21 mouse cellular contexts compared by ENCODE assay signal in the genomic region with DNA sequence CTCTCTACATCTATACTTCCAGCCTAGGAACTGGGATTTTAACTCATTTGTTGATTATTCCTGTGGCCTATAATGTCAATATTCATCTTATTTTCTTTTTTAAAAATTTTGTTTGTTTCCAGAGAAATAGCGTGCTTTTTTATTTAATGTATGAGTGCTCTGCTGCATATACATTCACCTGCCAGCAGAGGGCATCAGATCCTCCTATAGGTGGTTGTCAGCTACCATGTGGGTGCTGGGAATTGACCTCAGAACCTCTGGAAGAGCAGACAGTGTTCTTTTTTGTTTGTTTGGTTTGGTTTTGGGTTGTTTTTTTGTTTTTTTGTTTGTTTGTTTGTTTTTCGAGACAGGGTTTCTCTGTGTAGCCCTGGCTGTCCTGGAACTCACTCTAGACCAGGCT. TPM values are rescaled to one million over a fixed set of nuclear protein-coding genes. Genes with fewer than 3 reads are reported as not detected.
DNase-seq lines count a peak whose midpoint lies in the region; ATAC-seq and TF ChIP-seq lines count a peak whose summit lies in the region.
"Had no signal": no experiment of that assay in that cellular context is flagged by ENCODE, and none has a peak within 500 bp of the region (broad histone marks: within the 10 kb centered on the region; RNA-seq: fewer than 3 reads in every experiment).

No protein-coding gene starts in this region.

- no peaks in the 10 kb centered on the region for H3K36me3 ChIP-seq in kidney, postnatal 0 days (ENCODE audit: insufficient read depth, low read length)
- H3K36me3 ChIP-seq: intestine, embryonic 15.5 days had no signal

- no peak overlapping the region for H3K4me3 ChIP-seq in kidney, postnatal 0 days (replicated peaks; ENCODE audit: low read depth, low read length)
- H3K4me3 ChIP-seq: hindbrain, embryonic 12.5 days; intestine, embryonic 15.5 days; kidney, embryonic 15.5 days; midbrain, embryonic 13.5 days; neural tube, embryonic 13.5 days had no signal

- H3K4me1 ChIP-seq in kidney, postnatal 0 days (replicated peaks; ENCODE audit: insufficient read depth, low read length) = peaks cover 4% of the 10 kb centered on the region; the same call in 1 of the 2 replicates

- no peak overlapping the region for H3K9ac ChIP-seq in kidney, postnatal 0 days (ENCODE audit: low read depth, low read length)
- H3K9ac ChIP-seq: hindbrain, embryonic 12.5 days; intestine, embryonic 15.5 days; kidney, embryonic 15.5 days; midbrain, embryonic 13.5 days; neural tube, embryonic 13.5 days had no signal

- no peak for ATAC-seq in CD4-positive, CD25-positive, alpha-beta regulatory T cell, adult 4 months
- no peak for ATAC-seq in kidney, postnatal 0 days (replicated peaks; ENCODE audit: low FRiP score, low read depth)
- no peak for ATAC-seq in granulocyte monocyte progenitor cell, adult 5-6 weeks (replicated peaks; ENCODE audit: poor library complexity, severe bottlenecking)
- ATAC-seq: intestine, embryonic 15.5 days; midbrain, embryonic 13.5 days had no signal

- DNase-seq in CD4-positive, CD25-positive, alpha-beta regulatory T cell, adult 2 months (ENCODE audit: low read depth, low spot score) = peak; percentile 43
- no peak for DNase-seq in kidney, postnatal 0 days (ENCODE audit: low spot score)
- DNase-seq in kidney, postnatal 14 days = no peak
- DNase-seq in 416B (ENCODE audit: low read depth) (peak; percentile 13), ZHBTc4 (ENCODE audit: low read depth, low spot score) (peak; percentile 40), MN1 (ENCODE audit: low spot score) (no peak)
- DNase-seq: cerebellum, adult 2 months; gastrocnemius, postnatal 10 days; heart, postnatal 14 days; liver; right cerebral cortex, adult 18-20 months; thymus, adult 18-20 months; thymus, postnatal 4 days had no signal

- 75% methylated on average over 2 of the region's 2 CpGs for WGBS in kidney, postnatal 0 days

- TF ChIP-seq CTCF in kidney, postnatal 0 days (IDR thresholded peaks at IDR 0.05; ENCODE audit: low read depth) = peak; percentile 27; the same call in 1 of the 2 replicates

- no peaks in the 10 kb centered on the region for H3K27me3 ChIP-seq in kidney, postnatal 0 days (ENCODE audit: insufficient read depth, low read length)
- H3K27me3 ChIP-seq: hindbrain, embryonic 12.5 days; intestine, embryonic 15.5 days; kidney, embryonic 15.5 days; midbrain, embryonic 13.5 days; neural tube, embryonic 13.5 days had no signal

- no peak overlapping the region for H3K4me2 ChIP-seq in kidney, postnatal 0 days (ENCODE audit: low read length)
- H3K4me2 ChIP-seq: hindbrain, embryonic 12.5 days; intestine, embryonic 15.5 days; kidney, embryonic 15.5 days; midbrain, embryonic 13.5 days; neural tube, embryonic 13.5 days had no signal

- H3K9me3 ChIP-seq in kidney, postnatal 0 days (replicated peaks; ENCODE audit: low read length) = no peaks in the 10 kb centered on the region
- H3K9me3 ChIP-seq: hindbrain, embryonic 12.5 days; intestine, embryonic 15.5 days; kidney, embryonic 15.5 days; midbrain, embryonic 13.5 days had no signal

- H3K27ac ChIP-seq in kidney, postnatal 0 days = no peak overlapping the region
- H3K27ac ChIP-seq: hindbrain, embryonic 12.5 days; intestine, embryonic 15.5 days; kidney, embryonic 15.5 days; midbrain, embryonic 13.5 days; neural tube, embryonic 13.5 days had no signal

RNA-seq across cellular contexts. Expression of a gene that starts 3.1 kb away (rescaled TPM):
- 10 to 100 TPM; 55.5 to 76.3 TPM for polyA plus RNA-seq in CD4-positive, CD25-positive, alpha-beta regulatory T cell, adult 4 months (2017; shearing (Covaris generic))
- 34.3 TPM in 2 replicates for polyA plus RNA-seq in kidney, postnatal 0 days (2015; fragmentation: Nextera tagmentation; extraction: Ambion mirVana)
- 42.4 and 47.6 TPM in 2 replicates for total RNA-seq in granulocyte monocyte progenitor cell, adult 5-6 weeks (2014; fragmentation: Nextera tagmentation)
- 75.2 and 84.7 TPM in 2 replicates for total RNA-seq in granulocyte monocyte progenitor cell, adult 5-6 weeks (2017)

RNA-seq across cellular contexts. Expression of a gene that starts 6.0 kb away (rescaled TPM):
- polyA plus RNA-seq in CD4-positive, CD25-positive, alpha-beta regulatory T cell, adult 4 months (2017; shearing (Covaris generic)) = not detected
- polyA plus RNA-seq in kidney, postnatal 0 days (2015; fragmentation: Nextera tagmentation; extraction: Ambion mirVana) = 0.04 and 0.13 TPM in 2 replicates
- not detected in 2 replicates for total RNA-seq in granulocyte monocyte progenitor cell, adult 5-6 weeks (2014; fragmentation: Nextera tagmentation)
- total RNA-seq in granulocyte monocyte progenitor cell, adult 5-6 weeks (2017) = 0.04 TPM in 1 of 2 replicates, not detected in the other
- total RNA-seq: gastrocnemius, postnatal 10 days; heart, postnatal 14 days had no signal
- polyA plus RNA-seq: cerebellum, adult 2 months; forebrain, embryonic 11.5 days; hindbrain, embryonic 12.5 days; midbrain, embryonic 13.5 days; neural tube, embryonic 13.5 days had no signal

RNA-seq across cellular contexts. Expression of a gene that starts 33.4 kb away (rescaled TPM):
- polyA plus RNA-seq in CD4-positive, CD25-positive, alpha-beta regulatory T cell, adult 4 months (2017; shearing (Covaris generic)) = under 1 TPM in 1 of 2 experiments, not detected in 1; 0.42 TPM
- polyA plus RNA-seq in kidney, postnatal 0 days (2015; fragmentation: Nextera tagmentation; extraction: Ambion mirVana) = 0.07 and 0.27 TPM in 2 replicates
- total RNA-seq in granulocyte monocyte progenitor cell, adult 5-6 weeks (2014; fragmentation: Nextera tagmentation) = 2.2 and 2.9 TPM in 2 replicates
- 0.09 TPM in 1 of 2 replicates, not detected in the other for total RNA-seq in granulocyte monocyte progenitor cell, adult 5-6 weeks (2017)
- total RNA-seq: gastrocnemius, postnatal 10 days had no signal
- polyA plus RNA-seq: intestine, embryonic 15.5 days; kidney, embryonic 15.5 days had no signal

RNA-seq across cellular contexts. Expression of a gene that starts 33.5 kb away (rescaled TPM):
- 100 to 1,000 TPM in 1 of 2 experiments, 10 to 100 TPM in 1; 83.0 to 121 TPM for polyA plus RNA-seq in CD4-positive, CD25-positive, alpha-beta regulatory T cell, adult 4 months (2017; shearing (Covaris generic))
- 186 and 216 TPM in 2 replicates for polyA plus RNA-seq in kidney, postnatal 0 days (2015; fragmentation: Nextera tagmentation; extraction: Ambion mirVana)
- total RNA-seq in granulocyte monocyte progenitor cell, adult 5-6 weeks (2014; fragmentation: Nextera tagmentation) = 177 and 217 TPM in 2 replicates
- 107 and 110 TPM in 2 replicates for total RNA-seq in granulocyte monocyte progenitor cell, adult 5-6 weeks (2017)

RNA-seq across cellular contexts. Expression of a gene that starts 42.5 kb away (rescaled TPM):
- polyA plus RNA-seq in CD4-positive, CD25-positive, alpha-beta regulatory T cell, adult 4 months (2017; shearing (Covaris generic)) = 10 to 100 TPM; 18.6 to 18.9 TPM
- 41.5 and 47.2 TPM in 2 replicates for polyA plus RNA-seq in kidney, postnatal 0 days (2015; fragmentation: Nextera tagmentation; extraction: Ambion mirVana)
- 15.5 and 18.8 TPM in 2 replicates for total RNA-seq in granulocyte monocyte progenitor cell, adult 5-6 weeks (2014; fragmentation: Nextera tagmentation)
- 1.6 and 3.5 TPM in 2 replicates for total RNA-seq in granulocyte monocyte progenitor cell, adult 5-6 weeks (2017)

Comparison
In these comparisons a context has a peak if more than half of its experiments do, and no peak if none do; other contexts are left out.
1. DNase-seq: peak in CD4-positive, CD25-positive, alpha-beta regulatory T cell, adult 2 months (single experiment), 416B (single experiment) and ZHBTc4 (single experiment); none in kidney, postnatal 0 days (single experiment), kidney, postnatal 14 days (single experiment) and MN1 (single experiment).